Mouse (Mus musculus) heart, embryonic 16.5 days (tissue): ENCODE measurements around the gene Pcsk6. TPM values are rescaled to one million over a fixed set of nuclear protein-coding genes. Genes with fewer than 3 reads are reported as not detected.

Experiments used
- ATAC-seq: fragments of 200-750 bp; cut with Nextera tagmentation; replicated peaks from 2 replicates; pipeline ENCODE4 v1.8.0; 2017; ENCODE audit warnings: moderate number of reproducible peaks; ENCODE audit not compliant: insufficient read depth, low FRiP score; ENCODE audit errors: extremely low read depth
- H3K27ac ChIP-seq: fragments of 300-500 bp; sonication (generic); 2 replicates; pipeline ENCODE4 v1.5.1; 2014; ENCODE audit warnings: mild to moderate bottlenecking, low read length, control low read depth, moderate library complexity
- H3K27me3 ChIP-seq: fragments of 300-500 bp; sonication (generic); 2 replicates; pipeline ENCODE4 v1.6.1; 2014; ENCODE audit warnings: low read length, mixed read lengths; ENCODE audit not compliant: control insufficient read depth, insufficient read depth
- H3K36me3 ChIP-seq: fragments of 300-500 bp; sonication (generic); 2 replicates; pipeline ENCODE4 v1.6.1; 2014; ENCODE audit not compliant: control insufficient read depth, insufficient read depth
- H3K4me1 ChIP-seq: fragments of 300-500 bp; sonication (generic); 2 replicates; pipeline ENCODE4 v1.6.1; 2014; ENCODE audit warnings: low read length, mixed read lengths; ENCODE audit not compliant: control insufficient read depth, insufficient read depth
- H3K4me2 ChIP-seq: fragments of 300-500 bp; sonication (generic); 2 replicates; pipeline ENCODE4 v1.6.1; 2014; ENCODE audit warnings: low read depth, mild to moderate bottlenecking, control low read depth, low read length
- H3K4me3 ChIP-seq: fragments of 300-500 bp; sonication (generic); 2 replicates; pipeline ENCODE4 v1.5.1; 2014; ENCODE audit warnings: mild to moderate bottlenecking, control low read depth, low read length
- H3K9ac ChIP-seq: fragments of 300-500 bp; sonication (generic); 2 replicates; pipeline ENCODE4 v1.6.1; 2014; ENCODE audit warnings: low read length, control low read depth
- H3K9me3 ChIP-seq: fragments of 300-500 bp; sonication (generic); replicated peaks from 2 replicates; pipeline ENCODE4 v1.6.1; 2016; ENCODE audit warnings: low read length; ENCODE audit not compliant: control insufficient read depth
- WGBS: fragments of 180-500 bp; shearing (Covaris S2); extraction: QIAGEN DNeasy Blood & Tissue Kit; methylation state at CpG from one replicate; pipeline ENCODE4 v1.1.7; 2014; 5-methylcytosine and 5-hydroxymethylcytosine counted together
- polyA plus RNA-seq: library from polyadenylated mRNA; unstranded; fragments of >200 nt; fragmentation: Nextera tagmentation; extraction: Ambion mirVana; gene quantifications from 2 replicates; pipeline ENCODE4 v1.2.1, GENCODE M21; 2015

Pcsk6 gene
- polyA plus RNA-seq, 1 experiment from 2014 or later, result 1.1 TPM

DNA sequence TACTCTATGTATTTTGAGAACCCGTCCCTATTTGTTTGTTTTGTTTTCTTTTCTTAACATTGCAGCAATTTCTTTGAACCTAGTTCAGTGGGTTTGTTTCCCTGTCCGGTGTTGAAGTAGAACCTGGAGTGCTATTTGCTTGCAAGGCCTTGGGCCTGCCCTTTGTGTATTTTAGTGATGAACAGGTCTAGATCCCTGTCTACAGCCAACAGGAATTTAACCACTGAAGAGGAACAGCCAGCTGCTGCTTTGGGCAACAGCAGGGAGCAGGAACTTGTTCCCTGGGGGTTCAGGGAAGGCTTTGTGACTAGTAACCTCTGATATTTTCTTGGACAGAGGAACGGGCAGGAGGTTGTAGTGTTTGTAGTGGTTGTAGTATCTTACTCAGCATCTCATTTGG is 15.1 kb downstream of the Pcsk6 start:
- H3K4me2 ChIP-seq, result no peak overlapping the region

DNA sequence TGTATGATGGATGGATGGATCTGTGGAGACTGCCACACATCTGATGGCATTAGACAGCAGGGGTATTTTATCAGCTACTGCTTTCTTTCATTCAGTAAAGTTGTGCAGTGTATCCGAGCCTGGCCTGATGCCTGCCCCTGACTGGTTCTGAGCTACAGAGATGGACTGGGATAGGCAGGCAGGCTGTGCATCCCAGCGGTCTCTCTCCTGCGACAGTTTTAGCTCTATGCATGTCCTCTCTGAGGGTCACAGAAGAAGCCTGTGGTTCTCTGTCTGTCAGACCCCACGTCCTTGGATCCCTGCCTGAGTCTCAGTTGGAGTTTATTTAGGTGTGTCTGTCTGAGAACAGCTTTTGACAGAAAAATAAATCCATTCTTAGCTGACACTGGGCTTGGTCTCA is 16.7 kb downstream of the Pcsk6 start:
- Histone ChIP-seq H3K27ac (no peak overlapping the region), H3K9ac (no peak overlapping the region), H3K9me3 (no peaks in the 10 kb centered on the region), H3K4me2 (no peak overlapping the region), H3K27me3 (0 out of 2 replicates have a peak, but pooled peaks cover 2% of the 10 kb centered on the region), H3K4me3 (no peak overlapping the region), H3K4me1 (peaks cover 8% of the 10 kb centered on the region), H3K36me3 (no peaks in the 10 kb centered on the region)
- WGBS, result 53% methylated on average over 4 of the region's 4 CpGs
- ATAC-seq, result no peak

More for the DNA sequence above, 15.1 kb downstream of the Pcsk6 start:
- H3K9ac ChIP-seq, result no peak overlapping the region
- WGBS, result 68% methylated on average over 3 of the region's 3 CpGs
- peaks cover 8% of the 10 kb centered on the region for H3K4me1 ChIP-seq
- H3K9me3 ChIP-seq, result no peaks in the 10 kb centered on the region
- no peak overlapping the region for H3K27ac ChIP-seq
- no peak for ATAC-seq
- no peak overlapping the region for H3K4me3 ChIP-seq
- H3K36me3 ChIP-seq, result no peaks in the 10 kb centered on the region
- H3K27me3 ChIP-seq, result peaks cover 2% of the 10 kb centered on the region; the same call in 1 of the 2 replicates

DNA sequence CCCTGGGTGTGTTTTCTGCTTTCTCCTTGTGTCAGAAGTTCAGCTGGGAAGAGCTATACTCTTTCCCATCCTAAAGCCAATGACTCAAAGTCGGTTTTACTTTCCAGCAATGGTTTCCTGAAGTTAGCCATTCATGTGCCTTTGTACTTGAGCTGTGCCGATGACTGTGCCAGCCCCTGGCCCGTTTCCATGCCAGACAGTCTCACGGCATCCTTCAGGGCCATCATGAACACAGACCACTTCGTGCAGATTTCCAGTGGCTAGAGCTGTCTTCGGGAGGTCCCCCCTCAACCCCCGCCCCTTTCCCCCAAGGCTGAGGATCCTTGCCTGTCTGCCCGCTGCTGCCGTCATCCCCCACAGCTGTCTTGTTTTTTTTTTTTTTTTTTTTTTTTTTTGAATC is 17.8 kb downstream of the Pcsk6 start:
- 71% methylated on average over 9 of the region's 9 CpGs for WGBS
- 0 out of 2 replicates have a peak, but pooled peaks cover 5% of the 10 kb centered on the region for H3K27me3 ChIP-seq
- no peaks in the 10 kb centered on the region for H3K9me3 ChIP-seq
- H3K4me1 ChIP-seq, result peaks cover 8% of the 10 kb centered on the region
- no peaks in the 10 kb centered on the region for H3K36me3 ChIP-seq
- no peak overlapping the region for H3K9ac ChIP-seq
- H3K4me2 ChIP-seq, result no peak overlapping the region
- H3K27ac ChIP-seq, result no peak overlapping the region
- ATAC-seq, result no peak
- no peak overlapping the region for H3K4me3 ChIP-seq

DNA sequence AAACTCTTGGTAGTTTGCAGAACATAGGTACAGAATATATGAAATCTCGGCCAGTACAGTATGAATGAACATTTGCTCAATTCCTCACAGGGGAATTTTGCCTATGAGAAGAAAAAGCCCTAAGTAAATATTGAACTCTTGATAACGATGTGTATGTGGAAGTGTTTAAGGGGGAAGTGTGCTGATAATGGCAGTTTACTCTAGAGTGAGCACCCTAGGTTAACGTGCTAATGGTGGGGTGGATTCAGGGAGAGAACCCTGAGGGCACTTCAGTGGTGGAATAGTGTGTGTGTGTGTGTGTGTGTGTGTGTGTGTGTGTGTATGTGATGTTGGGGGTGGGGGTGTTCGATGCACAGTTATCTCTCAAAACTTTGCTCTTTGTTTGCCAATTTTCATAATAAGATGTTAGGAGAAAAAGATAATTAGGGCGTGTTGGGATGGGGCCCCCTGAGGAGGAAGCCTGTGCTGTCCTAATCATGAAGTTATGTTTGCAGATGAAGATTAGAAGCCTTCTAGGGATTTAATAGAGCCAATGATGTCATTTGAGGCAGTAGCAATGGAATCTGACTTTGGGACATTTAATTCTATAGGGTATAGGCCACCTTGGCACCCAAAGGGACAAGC is 19.2 kb downstream of the Pcsk6 start:
- Histone ChIP-seq H3K9me3 (no peaks in the 10 kb centered on the region), H3K27ac (no peak overlapping the region), H3K27me3 (0 out of 2 replicates have a peak, but pooled peaks cover 5% of the 10 kb centered on the region), H3K4me1 (peaks cover 8% of the 10 kb centered on the region), H3K36me3 (no peaks in the 10 kb centered on the region), H3K9ac (no peak overlapping the region), H3K4me2 (peak overlapping the region; percentile 56; the same call in 1 of the 2 replicates), H3K4me3 (no peak overlapping the region)
- no peak for ATAC-seq
- 45% methylated on average over 5 of the region's 5 CpGs for WGBS

DNA sequence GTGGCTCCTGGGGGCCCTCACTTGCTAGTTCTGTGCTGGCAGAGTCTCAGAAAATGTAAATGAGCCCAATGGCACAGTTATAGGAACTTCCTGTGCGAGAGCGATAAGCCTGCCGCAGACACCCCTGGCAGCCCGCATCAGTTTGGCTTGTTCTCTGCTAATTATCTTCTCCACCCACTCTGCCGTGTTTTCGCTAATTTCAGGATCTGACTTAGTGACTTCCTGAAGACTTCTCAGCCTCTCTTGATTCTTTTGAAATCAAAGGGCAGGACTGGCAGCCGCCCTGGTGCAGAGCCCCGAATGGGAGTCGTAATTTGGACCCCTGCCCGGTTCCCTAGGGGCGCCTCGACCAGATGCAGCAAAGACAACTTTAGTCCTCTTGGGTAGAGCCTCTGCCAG is 19.8 kb downstream of the Pcsk6 start:
- no peak for ATAC-seq
- 40% methylated on average over 12 of the region's 12 CpGs for WGBS
- H3K4me1 ChIP-seq, result peaks cover 8% of the 10 kb centered on the region
- no peaks in the 10 kb centered on the region for H3K9me3 ChIP-seq
- H3K9ac ChIP-seq, result no peak overlapping the region
- no peaks in the 10 kb centered on the region for H3K36me3 ChIP-seq
- H3K27me3 ChIP-seq, result 0 out of 2 replicates have a peak, but pooled peaks cover 5% of the 10 kb centered on the region
- H3K4me2 ChIP-seq, result peak overlapping the region; percentile 56
- no peak overlapping the region for H3K27ac ChIP-seq
- peak overlapping the region; percentile 31 for H3K4me3 ChIP-seq

DNA sequence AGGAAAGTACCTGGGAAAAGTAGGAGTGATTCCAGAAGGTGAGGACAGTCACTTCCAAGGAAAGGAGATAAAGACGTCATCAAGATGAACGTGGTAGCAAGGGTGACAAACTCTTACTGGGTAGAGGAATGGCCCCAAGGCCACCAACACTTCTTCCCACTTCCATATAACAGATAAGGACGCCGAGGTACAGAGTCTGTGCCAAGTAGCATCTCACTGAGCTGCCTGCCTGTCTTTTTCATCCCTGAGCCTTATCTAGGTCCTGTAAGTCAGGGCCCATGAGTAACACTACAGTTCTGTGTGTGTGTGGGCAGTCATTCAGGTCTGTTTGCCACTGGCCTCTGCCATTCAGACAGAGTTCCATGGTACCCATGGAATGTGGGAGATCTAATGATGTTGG is 23.4 kb downstream of the Pcsk6 start:
- Histone ChIP-seq H3K4me1 (peaks cover 8% of the 10 kb centered on the region), H3K9ac (no peak overlapping the region), H3K27ac (no peak overlapping the region), H3K36me3 (no peaks in the 10 kb centered on the region), H3K27me3 (peaks cover 9% of the 10 kb centered on the region; the same call in 1 of the 2 replicates), H3K4me3 (no peak overlapping the region), H3K4me2 (no peak overlapping the region), H3K9me3 (no peaks in the 10 kb centered on the region)
- WGBS, result 30% methylated on average over 4 of the region's 4 CpGs
- ATAC-seq, result no peak

DNA sequence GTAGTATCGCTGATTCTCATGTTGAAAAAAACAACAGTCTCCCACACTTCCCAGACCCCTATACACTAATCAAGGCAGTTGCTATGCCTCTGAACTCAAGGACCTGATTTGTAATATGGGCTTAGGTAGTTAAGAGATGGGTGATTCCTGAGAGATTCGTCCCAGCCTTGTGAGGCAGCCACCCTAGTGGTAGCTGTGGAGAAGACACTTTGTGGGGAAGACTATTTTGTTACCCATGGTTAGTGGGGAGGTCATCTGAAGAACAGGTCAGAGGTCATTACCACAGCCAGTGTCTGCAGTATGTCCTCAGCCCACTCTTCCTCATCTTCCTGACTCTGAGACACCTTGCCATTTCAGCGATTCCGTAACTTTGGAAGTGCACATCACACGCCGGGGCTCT is 24.3 kb downstream of the Pcsk6 start:
- peaks cover 8% of the 10 kb centered on the region for H3K4me1 ChIP-seq
- H3K36me3 ChIP-seq, result no peaks in the 10 kb centered on the region
- no peaks in the 10 kb centered on the region for H3K9me3 ChIP-seq
- H3K27ac ChIP-seq, result no peak overlapping the region
- H3K9ac ChIP-seq, result no peak overlapping the region
- WGBS, result 90% methylated on average over 6 of the region's 6 CpGs
- H3K27me3 ChIP-seq, result peaks cover 11% of the 10 kb centered on the region; the same call in 1 of the 2 replicates
- no peak overlapping the region for H3K4me2 ChIP-seq
- no peak for ATAC-seq
- no peak overlapping the region for H3K4me3 ChIP-seq

DNA sequence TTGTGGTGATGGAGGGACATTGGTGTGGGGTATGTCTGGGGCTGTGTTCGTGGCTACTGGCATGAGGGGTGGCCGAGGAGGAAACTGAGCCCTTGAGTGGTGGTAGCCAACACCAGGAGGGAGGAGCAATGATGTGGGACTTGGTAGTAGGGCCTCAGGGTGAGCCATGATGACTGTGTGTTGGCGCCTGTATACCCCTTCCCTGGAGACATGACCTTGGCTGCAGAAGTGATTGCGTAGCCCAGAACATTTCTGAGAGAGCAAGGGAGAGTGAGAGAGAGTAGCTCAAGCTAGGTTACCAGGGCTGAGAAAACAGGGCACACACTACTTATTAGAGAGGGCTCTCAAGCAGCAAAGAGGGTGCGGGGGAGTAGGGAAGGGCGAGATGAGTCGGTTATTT is 30.3 kb downstream of the Pcsk6 start:
- Histone ChIP-seq H3K9me3 (no peaks in the 10 kb centered on the region), H3K36me3 (no peaks in the 10 kb centered on the region), H3K4me1 (peaks cover 4% of the 10 kb centered on the region; the same call in 1 of the 2 replicates), H3K27ac (no peak overlapping the region), H3K27me3 (peaks cover 3% of the 10 kb centered on the region; the same call in 1 of the 2 replicates), H3K4me3 (no peak overlapping the region), H3K9ac (no peak overlapping the region), H3K4me2 (no peak overlapping the region)
- WGBS, result 77% methylated on average over 7 of the region's 7 CpGs
- ATAC-seq, result no peak

DNA sequence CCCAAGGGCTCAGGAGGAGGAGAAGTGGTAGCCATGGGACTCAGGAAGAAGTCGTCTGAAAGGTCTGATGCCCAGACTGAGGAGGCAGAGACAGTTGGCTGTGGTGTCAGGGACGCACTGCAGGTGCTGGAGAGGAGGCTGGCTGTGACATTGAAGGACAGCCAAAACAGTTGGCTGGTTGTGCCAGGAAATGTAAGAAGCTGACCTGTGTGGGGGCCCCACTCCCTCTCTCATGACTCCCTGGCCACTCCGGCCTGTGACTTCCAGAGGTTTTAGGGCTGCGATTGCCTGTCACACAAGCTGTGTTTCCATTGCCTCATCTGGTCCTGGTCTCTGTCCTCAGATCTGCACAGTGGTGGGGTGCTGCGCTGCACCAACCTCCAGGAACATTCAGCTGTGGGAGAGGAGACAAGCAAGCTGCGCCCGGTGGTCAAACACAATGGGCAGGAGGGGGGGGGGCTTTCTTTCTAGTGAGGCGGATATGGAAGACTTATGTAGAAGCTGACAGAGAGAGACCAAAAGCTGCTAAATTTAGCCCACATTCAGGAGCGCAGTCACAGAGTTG is 30.8 kb downstream of the Pcsk6 start:
- H3K27ac ChIP-seq, result no peak overlapping the region
- H3K4me1 ChIP-seq, result peaks cover 4% of the 10 kb centered on the region; the same call in 1 of the 2 replicates
- no peak overlapping the region for H3K4me2 ChIP-seq
- H3K4me3 ChIP-seq, result no peak overlapping the region
- H3K9me3 ChIP-seq, result no peaks in the 10 kb centered on the region
- H3K36me3 ChIP-seq, result no peaks in the 10 kb centered on the region
- H3K27me3 ChIP-seq, result 0 out of 2 replicates have a peak, but pooled peaks cover 4% of the 10 kb centered on the region
- H3K9ac ChIP-seq, result no peak overlapping the region
- no peak for ATAC-seq
- 44% methylated on average over 9 of the region's 9 CpGs for WGBS
